Mouse (Mus musculus): ENCODE measurements around the gene Dscaml1.

DNA sequence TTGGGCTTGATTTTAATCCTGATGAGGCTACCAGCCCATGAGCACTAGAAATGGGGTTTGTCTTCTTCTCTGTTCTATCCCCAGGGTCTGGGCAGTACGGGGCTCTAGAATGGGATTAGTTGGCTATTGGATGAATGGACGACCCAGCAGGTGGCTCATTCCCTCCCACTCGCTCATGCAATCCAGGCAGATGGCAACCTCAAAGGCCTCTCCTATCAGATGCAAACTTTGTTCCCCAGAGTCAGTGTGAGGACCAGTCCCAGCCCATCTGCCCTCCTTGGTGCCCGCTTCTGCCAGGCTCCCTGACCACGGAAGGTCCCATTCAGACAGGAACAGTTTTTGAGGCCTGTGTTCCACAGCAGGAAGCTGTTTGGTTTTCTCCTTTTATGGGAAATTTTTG lies 123.4 kb downstream of the Dscaml1 start:
- TF ChIP-seq CTCF (IDR thresholded peaks at IDR 0.05; ENCODE audit: control insufficient read depth, insufficient read depth, insufficient replicate concordance, low read depth, low read length): no peak
- TF ChIP-seq POLR2A (IDR thresholded peaks at IDR 0.05; ENCODE audit: control insufficient read depth, low read depth, low read length): no peak
